Mouse (Mus musculus): Measurements from ENCODE around the gene Wdfy1. TPM values are rescaled to one million over a fixed set of nuclear protein-coding genes. Genes with fewer than 3 reads are reported as not detected.

Wdfy1 gene
- polyA plus RNA-seq, 2 experiments: 20.8 to 31.1 TPM

DNA sequence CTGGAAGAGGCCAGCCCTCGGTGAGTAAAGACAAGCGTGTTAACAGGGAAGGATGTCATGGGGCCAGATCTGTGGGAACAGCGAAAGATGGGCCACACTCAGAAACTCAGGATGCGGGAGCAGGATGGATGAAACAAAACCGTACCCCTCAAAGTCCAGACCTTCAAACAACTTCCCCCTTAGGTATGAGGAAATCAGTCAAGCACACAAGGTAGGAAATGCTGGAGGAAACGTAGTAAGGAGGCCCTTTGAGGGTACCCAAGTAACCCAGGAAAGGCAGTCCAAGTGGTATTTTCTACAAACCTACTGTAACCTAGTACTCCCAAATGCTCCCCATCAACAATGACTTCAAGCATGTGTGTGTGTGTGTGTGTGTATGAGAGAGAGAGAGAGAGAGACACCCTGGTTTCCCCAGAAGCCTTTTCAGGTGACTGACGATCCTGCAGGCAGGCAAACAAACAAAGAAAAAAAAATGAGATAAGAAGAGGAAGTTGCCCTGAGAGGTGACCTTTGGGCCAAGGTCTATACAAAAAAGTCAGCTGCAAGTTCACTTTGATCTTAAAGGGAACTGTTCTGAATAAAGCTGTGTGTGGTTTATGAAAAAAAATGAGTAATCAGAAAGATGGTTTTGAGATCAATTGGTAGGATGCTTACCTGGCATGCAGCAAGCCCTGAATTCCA is 23.8 kb downstream of the Wdfy1 start:
- Histone ChIP-seq H3K4me3 (replicated peaks; ENCODE audit: low read length) (no peak overlapping the region), H3K27me3 (ENCODE audit: control insufficient read depth, insufficient read depth, low read length) (no peaks in the 10 kb centered on the region), H3K4me1 (ENCODE audit: control insufficient read depth, insufficient read depth, low read length) (no peaks in the 10 kb centered on the region), H3K9ac (ENCODE audit: low read depth, low read length, severe bottlenecking) (no peak overlapping the region), H3K27ac (replicated peaks; ENCODE audit: low read depth, low read length) (no peak overlapping the region), H3K36me3 (ENCODE audit: control insufficient read depth, insufficient read depth, low read length) (no peaks in the 10 kb centered on the region), H3K4me2 (replicated peaks; ENCODE audit: low read depth, low read length, severe bottlenecking) (no peak overlapping the region), H3K9me3 (ENCODE audit: control insufficient read depth, low read length) (no peaks in the 10 kb centered on the region)
- ATAC-seq (ENCODE audit: low FRiP score, low read depth) (no peak), DNase-seq (ENCODE audit: low spot score) (no peak)
- 83% methylated on average over 7 of the region's 7 CpGs for WGBS
- TF ChIP-seq POLR2A (IDR thresholded peaks at IDR 0.05; ENCODE audit: borderline replicate concordance, extremely low read depth, insufficient read depth, insufficient read length): no peak

DNA sequence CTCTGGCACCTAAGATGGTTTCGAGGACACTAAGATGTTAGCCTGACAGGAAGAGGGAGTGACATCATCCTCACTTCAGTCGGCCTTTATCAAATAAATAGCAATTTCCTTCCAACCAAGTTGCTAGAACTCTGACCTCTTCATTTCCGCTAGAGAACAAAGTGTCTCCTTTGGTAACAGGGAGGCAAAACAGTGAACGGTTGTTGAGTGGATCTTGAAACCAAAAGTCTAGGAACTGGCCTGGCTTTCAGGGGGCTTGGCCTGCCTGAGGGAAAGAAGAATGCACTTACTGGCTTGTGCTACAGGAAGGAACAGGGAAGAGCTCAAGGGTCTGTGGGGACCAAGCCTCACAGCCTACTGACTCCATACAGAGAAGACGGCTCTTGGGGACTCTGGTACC is 24.8 kb downstream of the Wdfy1 start:
- Histone ChIP-seq H3K27me3 (ENCODE audit: control insufficient read depth, insufficient read depth, low read length) (no peaks in the 10 kb centered on the region), H3K4me2 (replicated peaks; ENCODE audit: low read depth, low read length, severe bottlenecking) (no peak overlapping the region), H3K27ac (replicated peaks; ENCODE audit: low read depth, low read length) (no peak overlapping the region), H3K4me1 (ENCODE audit: control insufficient read depth, insufficient read depth, low read length) (no peaks in the 10 kb centered on the region), H3K9ac (ENCODE audit: low read depth, low read length, severe bottlenecking) (no peak overlapping the region), H3K36me3 (ENCODE audit: control insufficient read depth, insufficient read depth, low read length) (no peaks in the 10 kb centered on the region), H3K9me3 (ENCODE audit: control insufficient read depth, low read length) (no peaks in the 10 kb centered on the region), H3K4me3 (replicated peaks; ENCODE audit: low read length) (no peak overlapping the region)
- no peak for DNase-seq (ENCODE audit: low spot score)
- no peak for ATAC-seq (ENCODE audit: low FRiP score, low read depth)
- WGBS: 85% methylated on average over 5 of the region's 5 CpGs
- no peak for TF ChIP-seq POLR2A (IDR thresholded peaks at IDR 0.05; ENCODE audit: borderline replicate concordance, extremely low read depth, insufficient read depth, insufficient read length)

DNA sequence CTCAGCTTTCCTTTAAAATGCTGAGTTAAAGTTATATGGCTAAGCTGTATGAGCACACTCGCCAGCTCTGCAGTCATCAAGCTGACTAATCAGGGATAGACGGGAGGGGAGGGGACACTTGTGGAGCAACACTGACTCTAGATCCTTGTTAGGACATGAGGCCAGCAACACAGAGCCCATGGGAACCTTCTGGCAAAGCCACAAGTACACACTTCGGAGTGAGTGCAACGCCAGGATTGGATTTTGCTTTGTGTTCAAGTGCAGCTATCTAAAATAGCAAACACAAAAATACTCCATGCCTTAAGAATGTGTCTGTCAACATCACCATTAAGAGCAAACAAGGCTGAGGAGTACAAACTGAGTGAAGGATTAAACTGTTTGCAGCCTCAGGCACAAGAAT is 29.9 kb downstream of the Wdfy1 start:
- Histone ChIP-seq H3K27ac (replicated peaks; ENCODE audit: low read depth, low read length) (no peak overlapping the region), H3K9me3 (ENCODE audit: control insufficient read depth, low read length) (no peaks in the 10 kb centered on the region), H3K27me3 (ENCODE audit: control insufficient read depth, insufficient read depth, low read length) (no peaks in the 10 kb centered on the region), H3K36me3 (ENCODE audit: control insufficient read depth, insufficient read depth, low read length) (no peaks in the 10 kb centered on the region), H3K4me2 (replicated peaks; ENCODE audit: low read depth, low read length, severe bottlenecking) (no peak overlapping the region), H3K4me1 (ENCODE audit: control insufficient read depth, insufficient read depth, low read length) (no peaks in the 10 kb centered on the region), H3K4me3 (replicated peaks; ENCODE audit: low read length) (no peak overlapping the region), H3K9ac (ENCODE audit: low read depth, low read length, severe bottlenecking) (no peak overlapping the region)
- DNase-seq (ENCODE audit: low spot score) (no peak), ATAC-seq (ENCODE audit: low FRiP score, low read depth) (no peak)
- 83% methylated on average over 4 of the region's 4 CpGs for WGBS
- no peak for TF ChIP-seq POLR2A (IDR thresholded peaks at IDR 0.05; ENCODE audit: borderline replicate concordance, extremely low read depth, insufficient read depth, insufficient read length)

DNA sequence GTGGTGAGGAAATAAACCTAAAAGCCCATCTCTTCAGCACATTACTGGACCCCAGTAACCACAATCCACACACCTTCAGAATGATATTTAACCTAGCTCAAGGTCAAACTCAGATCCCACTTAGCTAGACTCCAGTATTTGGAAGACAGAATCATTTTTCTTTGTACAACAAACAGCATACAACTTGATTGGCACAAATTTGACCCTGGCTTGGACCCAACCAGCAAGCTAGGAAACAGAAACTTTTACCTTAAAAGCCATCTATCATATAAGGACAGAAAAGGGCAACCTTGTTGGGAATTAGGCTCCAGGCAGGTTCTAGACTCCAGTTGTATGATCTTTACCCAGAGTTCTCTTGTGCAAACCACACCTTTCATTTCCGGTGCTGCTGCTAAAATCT is 32.6 kb downstream of the Wdfy1 start:
- TF ChIP-seq POLR2A (IDR thresholded peaks at IDR 0.05; ENCODE audit: borderline replicate concordance, extremely low read depth, insufficient read depth, insufficient read length): no peak
- Histone ChIP-seq H3K9ac (ENCODE audit: low read depth, low read length, severe bottlenecking) (no peak overlapping the region), H3K4me2 (replicated peaks; ENCODE audit: low read depth, low read length, severe bottlenecking) (no peak overlapping the region), H3K27ac (replicated peaks; ENCODE audit: low read depth, low read length) (no peak overlapping the region), H3K4me3 (replicated peaks; ENCODE audit: low read length) (no peak overlapping the region), H3K27me3 (ENCODE audit: control insufficient read depth, insufficient read depth, low read length) (no peaks in the 10 kb centered on the region), H3K9me3 (ENCODE audit: control insufficient read depth, low read length) (no peaks in the 10 kb centered on the region), H3K36me3 (ENCODE audit: control insufficient read depth, insufficient read depth, low read length) (peaks cover 5% of the 10 kb centered on the region; the same call in 1 of the 2 replicates), H3K4me1 (ENCODE audit: control insufficient read depth, insufficient read depth, low read length) (no peaks in the 10 kb centered on the region)
- WGBS: 94% methylated on average over 1 of the region's 1 CpGs
- DNase-seq (ENCODE audit: low spot score) (no peak), ATAC-seq (ENCODE audit: low FRiP score, low read depth) (no peak)

DNA sequence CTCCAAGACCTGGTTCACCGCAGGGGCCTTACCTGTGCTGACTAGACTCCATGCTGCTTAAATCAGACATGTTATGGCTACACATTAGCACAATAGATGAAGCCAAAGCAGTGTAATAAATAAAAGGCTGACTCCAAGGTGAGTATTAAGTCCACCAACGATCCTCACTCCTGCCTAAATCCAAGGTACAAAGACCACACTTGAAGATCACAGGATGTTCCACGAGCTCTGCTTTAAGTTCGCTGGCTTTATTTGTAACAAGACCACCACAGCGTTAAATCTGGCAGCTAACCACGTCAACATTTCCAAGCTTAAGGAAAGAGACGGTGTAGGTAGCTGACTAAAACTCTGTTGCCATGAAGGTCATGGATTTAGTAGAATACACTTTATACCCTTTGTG is 33.0 kb downstream of the Wdfy1 start:
- ATAC-seq (ENCODE audit: low FRiP score, low read depth) (no peak), DNase-seq (ENCODE audit: low spot score) (no peak)
- Histone ChIP-seq H3K9ac (ENCODE audit: low read depth, low read length, severe bottlenecking) (no peak overlapping the region), H3K4me3 (replicated peaks; ENCODE audit: low read length) (no peak overlapping the region), H3K27me3 (ENCODE audit: control insufficient read depth, insufficient read depth, low read length) (no peaks in the 10 kb centered on the region), H3K36me3 (ENCODE audit: control insufficient read depth, insufficient read depth, low read length) (peaks cover 5% of the 10 kb centered on the region; the same call in 1 of the 2 replicates), H3K9me3 (ENCODE audit: control insufficient read depth, low read length) (no peaks in the 10 kb centered on the region), H3K4me2 (replicated peaks; ENCODE audit: low read depth, low read length, severe bottlenecking) (no peak overlapping the region), H3K4me1 (ENCODE audit: control insufficient read depth, insufficient read depth, low read length) (no peaks in the 10 kb centered on the region), H3K27ac (replicated peaks; ENCODE audit: low read depth, low read length) (no peak overlapping the region)
- no peak for TF ChIP-seq POLR2A (IDR thresholded peaks at IDR 0.05; ENCODE audit: borderline replicate concordance, extremely low read depth, insufficient read depth, insufficient read length)
- 87% methylated on average over 7 of the region's 7 CpGs for WGBS
